Mouse (Mus musculus) intestine, embryonic 14.5 days (tissue): ENCODE results near the gene Clspn. TPM values are rescaled to one million over a fixed set of nuclear protein-coding genes. Genes with fewer than 3 reads are reported as not detected.

ENCODE experiments used
- ATAC-seq: fragments of 200-750 bp; cut with Nextera tagmentation; replicated peaks from 2 replicates; pipeline ENCODE4 v1.8.0; 2017; ENCODE audit warnings: low read depth, moderate number of reproducible peaks, moderate TSS enrichment, moderate library complexity; ENCODE audit not compliant: low FRiP score, low TSS enrichment
- DNase-seq: peaks from one replicate; pipeline ENCODE4 v3.0.0-alpha.2; 2018; ENCODE audit warnings: low spot score
- H3K27ac ChIP-seq: fragments of 300-500 bp; sonication (generic); 2 replicates; pipeline ENCODE4 v1.5.1; 2014; ENCODE audit warnings: low read depth, mild to moderate bottlenecking, control low read depth
- H3K27me3 ChIP-seq: fragments of 300-500 bp; sonication (generic); replicated peaks from 2 replicates; pipeline ENCODE4 v1.6.1; 2014; ENCODE audit warnings: low read length, control low read depth; ENCODE audit not compliant: control insufficient read depth, insufficient read depth
- H3K36me3 ChIP-seq: fragments of 300-500 bp; sonication (generic); 2 replicates; pipeline ENCODE4 v1.6.1; 2014; ENCODE audit warnings: low read length, control low read depth; ENCODE audit not compliant: control insufficient read depth, insufficient read depth
- H3K4me1 ChIP-seq: fragments of 300-500 bp; sonication (generic); replicated peaks from 2 replicates; pipeline ENCODE4 v1.6.1; 2014; ENCODE audit warnings: low read length, control low read depth, mixed read lengths; ENCODE audit not compliant: control insufficient read depth, insufficient read depth
- H3K4me2 ChIP-seq: fragments of 300-500 bp; sonication (generic); 2 replicates; pipeline ENCODE4 v1.6.1; 2014; ENCODE audit warnings: low read length
- H3K4me3 ChIP-seq: fragments of 300-500 bp; sonication (generic); 2 replicates; pipeline ENCODE4 v1.5.1; 2014; ENCODE audit warnings: low read depth, low read length, control low read depth, mixed read lengths
- H3K9ac ChIP-seq: fragments of 300-500 bp; sonication (generic); 2 replicates; pipeline ENCODE4 v1.6.1; 2014; ENCODE audit warnings: mild to moderate bottlenecking, low read length
- H3K9me3 ChIP-seq: fragments of 300-500 bp; sonication (generic); 2 replicates; pipeline ENCODE4 v1.6.1; 2016; ENCODE audit warnings: low read length, control low read depth; ENCODE audit not compliant: control insufficient read depth
- WGBS: fragments of 180-500 bp; shearing (Covaris S2); extraction: QIAGEN DNeasy Blood & Tissue Kit; methylation state at CpG from one replicate; pipeline ENCODE4 v1.1.7; 2014; 5-methylcytosine and 5-hydroxymethylcytosine counted together
- polyA plus RNA-seq: library from polyadenylated mRNA; unstranded; fragments of >200 nt; fragmentation: Nextera tagmentation; extraction: Ambion mirVana; gene quantifications from 2 replicates; pipeline ENCODE4 v1.2.1, GENCODE M21; 2014

Gene Clspn
- 40.9 and 41.0 TPM in 2 replicates for polyA plus RNA-seq

GRCm38 (mm10) chr4:126556809-126557711 lies at the start of gene Clspn:
TSS of gene Clspn (plus strand) at chr4:126556935.
- under 1% methylated on average over 47 of the region's 54 CpGs for WGBS
- Histone ChIP-seq H3K4me2 (peak within 1 kb of the TSS; percentile 55), H3K9ac (peak within 1 kb of the TSS; percentile 59), H3K27ac (peak within 1 kb of the TSS; percentile 62), H3K4me1 (peaks cover 7% of the 10 kb centered on the region; the same call in 1 of the 2 replicates), H3K27me3 (no peaks in the 10 kb centered on the region), H3K4me3 (peak within 1 kb of the TSS; percentile 63), H3K36me3 (peaks cover 20% of the 10 kb centered on the region), H3K9me3 (no peaks in the 10 kb centered on the region)
- ATAC-seq, result peak; percentile 95
- DNase-seq, result peak; percentile 98

DNA sequence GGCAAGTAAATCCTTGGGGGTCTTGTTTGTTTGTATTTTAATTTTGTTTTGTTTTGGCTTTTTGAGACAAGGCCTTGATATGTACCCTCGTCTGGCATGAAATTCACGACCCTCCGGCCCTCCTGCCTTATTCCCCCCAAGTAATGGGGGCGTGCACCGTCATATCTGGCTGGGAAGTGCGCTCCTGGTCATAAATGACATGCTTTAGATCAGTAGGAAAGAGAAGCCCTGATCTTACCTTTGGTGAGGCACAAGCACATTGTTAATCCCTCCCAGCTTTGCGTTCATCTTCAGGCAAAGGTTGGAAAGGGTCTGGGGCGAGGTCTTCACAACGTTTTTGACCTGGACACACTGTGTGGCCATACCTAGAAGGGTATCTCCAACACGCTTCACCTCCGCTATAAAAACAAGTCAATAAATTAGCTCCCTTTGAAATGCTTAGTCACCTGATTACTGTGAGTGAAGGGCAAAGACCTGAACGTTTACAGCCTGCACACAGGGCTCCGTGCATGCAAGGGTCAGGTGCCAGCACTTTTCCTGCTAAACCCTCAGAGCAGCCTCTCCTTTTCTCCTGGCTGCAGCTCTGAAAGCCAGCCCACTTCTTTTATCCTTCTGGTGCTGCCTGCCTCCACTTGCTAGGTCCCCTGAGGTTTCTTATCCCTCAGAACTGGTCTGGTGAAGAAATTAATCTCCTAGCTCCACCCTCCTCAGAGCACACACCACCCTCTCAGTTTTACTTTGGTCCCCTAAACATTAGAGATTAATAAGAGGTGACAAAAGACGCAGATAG lies 48.4 kb upstream of the Clspn start:
- Histone ChIP-seq H3K9me3 (no peaks in the 10 kb centered on the region), H3K36me3 (no peaks in the 10 kb centered on the region), H3K27me3 (no peaks in the 10 kb centered on the region), H3K9ac (no peak overlapping the region), H3K27ac (no peak overlapping the region), H3K4me3 (no peak overlapping the region), H3K4me1 (no peaks in the 10 kb centered on the region), H3K4me2 (no peak overlapping the region)
- DNase-seq (peak; percentile 52), ATAC-seq (0 out of 2 replicates have a peak, but pooled peaks have one; percentile 40)
- WGBS, result 53% methylated on average over 14 of the region's 14 CpGs

GRCm38 (mm10) chr4:126509072-126509471 lies 47.7 kb upstream of the Clspn start:
- Histone ChIP-seq H3K9me3 (no peaks in the 10 kb centered on the region), H3K36me3 (no peaks in the 10 kb centered on the region), H3K4me1 (no peaks in the 10 kb centered on the region), H3K27ac (no peak overlapping the region), H3K9ac (no peak overlapping the region), H3K27me3 (no peaks in the 10 kb centered on the region), H3K4me2 (no peak overlapping the region), H3K4me3 (no peak overlapping the region)
- no peak for DNase-seq
- WGBS, result 96% methylated on average over 2 of the region's 2 CpGs
- ATAC-seq, result no peak

DNA sequence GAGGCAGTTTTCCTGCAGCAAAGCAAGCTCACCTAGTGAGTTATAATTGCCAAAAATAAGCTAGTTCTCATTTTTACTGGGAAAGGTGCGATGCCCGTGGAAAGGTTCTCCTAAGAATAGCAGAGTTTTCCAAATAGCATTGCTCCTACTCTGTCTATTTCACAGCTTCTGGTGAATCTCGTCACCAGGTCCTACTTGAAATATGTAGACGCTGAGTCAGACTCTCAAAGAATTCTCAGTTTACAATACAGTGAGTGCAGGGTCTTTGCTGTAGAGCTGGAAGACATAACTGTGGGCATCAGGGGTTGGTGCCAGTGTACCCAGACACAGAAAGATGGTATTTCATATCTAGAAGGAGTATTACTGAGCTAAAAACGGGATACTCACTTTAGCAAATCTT lies 45.7 kb upstream of the Clspn start:
- ATAC-seq (no peak), DNase-seq (no peak)
- no peaks in the 10 kb centered on the region for H3K36me3 ChIP-seq
- H3K4me3 ChIP-seq, result no peak overlapping the region
- no peak overlapping the region for H3K9ac ChIP-seq
- H3K4me2 ChIP-seq, result no peak overlapping the region
- no peak overlapping the region for H3K27ac ChIP-seq
- H3K9me3 ChIP-seq, result no peaks in the 10 kb centered on the region
- H3K27me3 ChIP-seq, result no peaks in the 10 kb centered on the region
- no peaks in the 10 kb centered on the region for H3K4me1 ChIP-seq
- WGBS, result 84% methylated on average over 5 of the region's 5 CpGs

DNA sequence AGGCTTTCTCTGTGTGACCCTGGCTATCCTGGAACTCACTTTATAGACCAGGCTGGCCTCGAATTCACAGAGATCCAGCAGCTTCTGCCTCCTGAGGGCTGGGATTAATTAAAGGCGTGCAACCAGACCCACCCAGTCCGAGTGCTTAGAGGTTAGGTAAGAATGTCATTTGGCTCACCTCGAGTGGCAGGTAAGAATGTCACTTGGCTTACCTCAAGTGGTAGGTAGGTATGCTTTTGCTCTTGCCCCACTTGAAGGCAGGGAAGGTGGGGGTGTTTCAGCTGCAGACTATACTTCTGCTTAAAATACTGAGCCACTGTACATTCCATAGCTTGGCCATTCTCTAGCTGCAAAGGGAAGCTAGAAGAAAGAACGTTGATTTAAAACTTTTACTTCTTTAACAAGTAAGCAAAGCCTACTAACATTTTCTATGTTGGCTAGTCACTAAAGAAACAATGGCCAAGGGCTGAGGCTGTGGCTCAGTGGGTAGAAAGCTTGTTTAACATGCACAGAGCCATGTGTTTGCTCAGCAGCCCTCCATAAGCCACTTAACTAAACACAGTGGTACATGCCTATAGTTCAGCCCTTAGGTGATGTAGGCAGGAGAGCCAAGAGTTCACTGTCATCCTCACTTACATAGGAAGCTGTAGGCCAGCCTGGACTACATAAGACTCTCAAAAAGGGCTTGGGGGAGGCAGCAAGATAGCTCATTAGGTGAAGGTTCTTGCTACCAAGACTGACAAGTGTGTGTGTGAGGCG lies 44.2 kb upstream of the Clspn start:
- Histone ChIP-seq H3K9me3 (no peaks in the 10 kb centered on the region), H3K4me1 (no peaks in the 10 kb centered on the region), H3K4me3 (no peak overlapping the region), H3K4me2 (no peak overlapping the region), H3K9ac (no peak overlapping the region), H3K36me3 (no peaks in the 10 kb centered on the region), H3K27me3 (no peaks in the 10 kb centered on the region), H3K27ac (no peak overlapping the region)
- 84% methylated on average over 6 of the region's 6 CpGs for WGBS
- ATAC-seq (no peak), DNase-seq (no peak)

GRCm38 (mm10) chr4:126526164-126526563 lies 30.6 kb upstream of the Clspn start:
- no peak for ATAC-seq
- H3K27me3 ChIP-seq, result no peaks in the 10 kb centered on the region
- H3K4me2 ChIP-seq, result no peak overlapping the region
- DNase-seq, result no peak
- no peak overlapping the region for H3K4me3 ChIP-seq
- no peaks in the 10 kb centered on the region for H3K9me3 ChIP-seq
- no peak overlapping the region for H3K9ac ChIP-seq
- 90% methylated on average over 3 of the region's 3 CpGs for WGBS
- H3K4me1 ChIP-seq, result no peaks in the 10 kb centered on the region
- H3K27ac ChIP-seq, result no peak overlapping the region
- H3K36me3 ChIP-seq, result no peaks in the 10 kb centered on the region

- DNase-seq (no peak), ATAC-seq (no peak)
- H3K27ac ChIP-seq, result no peak overlapping the region
- H3K36me3 ChIP-seq, result no peaks in the 10 kb centered on the region
- no peak overlapping the region for H3K9ac ChIP-seq
- no peaks in the 10 kb centered on the region for H3K4me1 ChIP-seq
- WGBS, result 96% methylated on average over 5 of the region's 5 CpGs
- H3K9me3 ChIP-seq, result no peaks in the 10 kb centered on the region
- H3K27me3 ChIP-seq, result no peaks in the 10 kb centered on the region
- no peak overlapping the region for H3K4me3 ChIP-seq
- H3K4me2 ChIP-seq, result no peak overlapping the region
Measured at GRCm38 (mm10) chr4:126526828-126527227, 29.9 kb upstream of the Clspn start.

DNA sequence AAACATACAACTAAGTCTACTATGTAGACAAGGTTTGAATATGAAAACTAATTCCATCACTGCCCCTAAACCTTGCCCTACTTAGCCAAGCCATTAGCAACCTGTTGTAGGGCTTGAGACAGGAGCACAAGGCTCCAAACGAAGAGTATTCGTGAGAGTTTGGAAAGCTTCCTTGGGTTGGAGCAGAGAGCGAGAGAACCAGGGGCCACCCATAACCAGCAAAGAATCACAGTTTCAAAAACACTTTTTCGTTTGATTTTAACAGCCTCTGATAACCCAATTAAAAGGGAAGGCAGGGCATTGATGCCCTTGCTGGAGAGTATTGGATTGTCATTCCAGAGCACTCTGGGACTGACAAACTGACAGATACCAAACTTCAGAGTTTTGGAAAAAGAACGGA lies 24.4 kb upstream of the Clspn start:
- no peaks in the 10 kb centered on the region for H3K36me3 ChIP-seq
- WGBS, result 35% methylated on average over 5 of the region's 5 CpGs

More for the DNA sequence above, 24.4 kb upstream of the Clspn start:
- peaks cover 6% of the 10 kb centered on the region; the same call in 1 of the 2 replicates for H3K4me1 ChIP-seq
- ATAC-seq, result no peak
- H3K27me3 ChIP-seq, result no peaks in the 10 kb centered on the region
- H3K9me3 ChIP-seq, result no peaks in the 10 kb centered on the region
- DNase-seq, result peak; percentile 55
- H3K4me3 ChIP-seq, result peak overlapping the region; percentile 83
- no peak overlapping the region for H3K27ac ChIP-seq
- H3K9ac ChIP-seq, result peak overlapping the region; percentile 69; the same call in 1 of the 2 replicates
- H3K4me2 ChIP-seq, result peak overlapping the region; percentile 94
